Mouse (Mus musculus) ZHBTc4 (cell line): ENCODE measurements around the gene Bckdhb.
"Not testable (repeated sequence)": the region's sequence is repeated elsewhere in the genome, so short reads cannot be mapped to it uniquely, and the experiment has no call there.

ENCODE experiments used
- DNase-seq: peaks from one replicate; pipeline ENCODE4 v3.0.0-alpha.2; 2011; ENCODE audit warnings: low read depth, low spot score

Gene Bckdhb

GRCm38 (mm10) chr9:84042539-84042938, 117.6 kb downstream of the Bckdhb start:
- no peak for DNase-seq

DNA sequence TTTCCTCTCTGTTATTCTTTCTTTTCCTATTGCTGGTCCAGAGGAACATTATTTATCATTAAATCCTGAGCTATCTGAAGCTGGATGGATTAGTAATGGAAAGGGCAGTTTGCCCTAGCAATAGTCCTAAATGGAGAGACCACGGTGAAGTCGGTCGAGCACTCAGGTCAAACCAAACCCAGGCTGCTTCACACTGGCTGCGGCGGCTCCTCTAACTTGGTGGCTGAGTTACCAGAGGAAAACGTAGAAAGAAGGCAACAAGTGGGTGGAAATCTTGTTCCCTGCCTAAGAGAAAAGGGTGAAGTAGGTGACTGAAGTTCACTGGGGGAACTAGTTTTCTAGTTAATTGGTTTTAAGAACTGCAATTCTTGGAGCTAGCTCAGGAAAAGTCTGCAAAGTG, 119.2 kb downstream of the Bckdhb start:
- DNase-seq, result no peak

- peak; percentile 29 for DNase-seq
Observed at GRCm38 (mm10) chr9:84045632-84046031, 120.7 kb downstream of the Bckdhb start.

DNA sequence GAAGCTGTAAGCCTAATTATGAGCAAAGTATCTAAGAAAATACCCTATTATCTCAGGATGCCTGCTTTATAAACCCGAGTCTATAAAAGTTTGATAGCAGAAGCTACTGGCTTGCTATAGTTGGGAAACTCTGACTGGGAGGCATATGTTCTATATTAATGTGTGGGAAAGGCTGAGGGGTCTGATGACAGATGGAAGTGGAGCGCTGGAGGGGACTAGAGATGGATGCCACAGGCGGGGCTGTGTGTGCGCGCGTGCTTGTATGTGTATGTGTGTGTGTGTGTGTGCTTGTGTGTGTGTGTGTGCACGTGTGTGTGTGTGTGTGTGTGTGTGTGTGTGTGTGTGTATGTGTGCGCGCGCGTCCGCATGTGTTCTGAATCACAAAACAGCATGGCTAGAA, 121.4 kb downstream of the Bckdhb start:
- DNase-seq, result no peak

DNA sequence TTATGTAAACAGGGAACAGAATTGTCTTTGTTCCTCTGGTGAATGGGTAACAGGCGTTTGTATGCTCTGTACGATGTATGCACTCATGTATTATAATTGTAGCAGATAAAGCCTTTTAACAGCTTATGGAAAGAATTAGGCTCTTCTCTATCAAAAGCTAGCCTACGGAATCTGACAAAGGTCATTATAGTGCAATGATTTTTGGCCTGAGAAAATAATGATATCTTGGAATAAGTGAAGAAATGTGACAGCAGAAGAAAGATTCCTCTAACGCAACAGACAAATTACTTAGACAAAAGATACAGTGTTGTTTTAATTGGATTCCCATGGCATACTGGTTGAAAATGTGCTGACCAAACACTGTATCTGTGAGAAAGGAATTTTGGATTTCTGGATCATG, 122.0 kb downstream of the Bckdhb start:
- no peak for DNase-seq

DNA sequence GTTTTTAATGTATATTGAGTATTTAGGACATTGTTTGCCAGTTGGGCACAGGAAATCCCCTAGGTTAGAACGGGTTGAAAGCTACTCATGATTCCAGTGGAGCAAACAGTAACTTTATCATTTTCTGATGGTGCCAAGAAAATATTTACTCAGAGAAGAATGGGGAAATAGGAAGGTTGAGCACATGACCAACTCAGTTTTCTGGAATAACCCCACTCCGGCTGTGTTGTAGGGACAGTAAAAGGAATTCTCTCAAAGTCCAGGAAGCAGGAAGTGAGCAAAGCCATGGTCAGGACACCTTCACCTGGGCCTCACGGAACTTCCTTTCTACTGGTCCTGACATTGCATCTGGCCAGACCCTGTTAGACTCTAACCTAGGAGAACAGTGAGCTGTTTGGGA, 122.5 kb downstream of the Bckdhb start:
- DNase-seq, result no peak

DNA sequence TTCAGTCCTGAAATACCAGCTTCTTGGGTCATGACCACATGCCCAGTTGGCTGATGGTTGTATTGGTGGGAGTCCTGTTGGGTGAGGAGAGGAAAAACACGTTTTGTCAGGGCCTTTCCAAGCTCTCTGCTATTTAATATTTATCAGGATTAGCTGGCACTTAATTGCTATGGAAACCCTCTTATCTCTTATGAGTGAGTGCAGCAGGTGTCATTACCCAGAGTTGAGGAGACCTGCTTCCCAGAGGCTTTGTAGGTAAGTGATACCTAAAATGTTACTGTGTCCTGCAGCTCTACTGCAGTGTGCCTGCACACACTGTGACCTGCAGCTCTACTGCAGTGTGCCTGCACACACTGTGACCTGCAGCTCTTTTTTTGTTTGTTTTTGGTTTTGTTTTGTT, 124.2 kb downstream of the Bckdhb start:
- no peak for DNase-seq

GRCm38 (mm10) chr9:84050867-84051635, 126.1 kb downstream of the Bckdhb start:
- no peak for DNase-seq

GRCm38 (mm10) chr9:84055125-84055807, 130.3 kb downstream of the Bckdhb start:
- no peak for DNase-seq

DNA sequence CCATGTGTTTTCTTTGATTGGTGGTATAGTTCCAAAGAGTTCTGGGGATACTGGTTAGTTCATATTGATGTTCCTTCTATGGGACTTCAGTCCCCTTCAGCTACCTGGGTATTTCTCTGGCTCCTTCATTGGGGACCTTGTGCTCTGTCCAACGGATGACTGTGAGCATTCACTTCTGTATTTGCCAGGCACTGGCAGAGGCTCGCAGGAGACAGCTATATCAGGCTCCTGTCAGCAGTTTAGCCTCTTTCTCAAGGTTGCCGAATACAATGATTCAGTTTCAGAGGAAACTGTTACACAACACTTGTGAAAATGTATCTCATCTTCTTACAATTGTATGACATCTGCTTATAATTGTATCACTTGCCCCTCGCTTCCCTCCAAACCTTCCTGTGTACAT, 135.8 kb downstream of the Bckdhb start:
- not testable (repeated sequence) for DNase-seq

DNA sequence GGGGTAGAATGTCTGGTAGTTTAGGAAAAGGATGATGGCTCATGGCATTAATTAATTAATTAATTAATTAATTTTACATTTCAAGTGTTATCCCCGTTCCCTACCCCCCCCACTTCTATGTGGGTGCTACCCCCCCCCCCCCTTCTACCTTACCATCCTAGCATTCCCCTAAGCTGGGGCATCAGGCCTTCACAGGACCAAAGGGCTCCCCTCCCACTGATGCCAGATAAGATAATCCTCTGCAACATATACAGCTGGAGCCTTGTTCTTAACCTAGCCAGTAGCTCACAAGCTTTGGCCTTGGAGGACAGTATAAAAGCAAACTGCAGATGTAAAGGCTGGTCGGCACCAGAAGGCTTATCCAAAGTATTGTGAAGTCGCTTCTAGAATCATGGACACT, 138.7 kb downstream of the Bckdhb start:
- no peak for DNase-seq

DNA sequence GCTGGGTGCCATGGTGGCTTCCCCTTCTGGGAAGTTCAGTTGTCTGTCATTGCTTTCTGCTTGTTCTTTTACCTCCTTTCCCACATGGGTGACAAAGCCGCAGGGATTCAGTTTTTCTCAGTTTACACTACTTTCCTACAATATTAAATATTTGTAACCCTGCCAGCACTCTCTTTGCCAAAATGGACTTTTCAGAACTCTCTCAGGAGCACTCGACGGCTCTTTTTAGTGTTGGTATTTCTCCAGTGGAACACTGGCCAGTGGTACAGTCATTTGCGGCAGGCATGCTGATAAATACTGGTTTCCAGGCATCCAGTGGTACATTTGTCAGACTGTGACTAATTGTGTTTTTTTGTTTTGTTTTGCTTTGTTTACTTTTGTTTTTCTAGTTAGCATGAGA, 139.2 kb downstream of the Bckdhb start:
- no peak for DNase-seq

GRCm38 (mm10) chr9:84070247-84070646, 145.3 kb downstream of the Bckdhb start:
- DNase-seq, result no peak

- DNase-seq, result no peak
Observed at GRCm38 (mm10) chr9:84070740-84071139, 145.8 kb downstream of the Bckdhb start.

- DNase-seq, result no peak
Observed at GRCm38 (mm10) chr9:84072534-84072933, 147.6 kb downstream of the Bckdhb start.

- DNase-seq, result no peak
Observed at GRCm38 (mm10) chr9:84073237-84073636, 148.3 kb downstream of the Bckdhb start.

GRCm38 (mm10) chr9:84083551-84083950, 158.6 kb downstream of the Bckdhb start:
- no peak for DNase-seq

GRCm38 (mm10) chr9:84084686-84085085, 159.7 kb downstream of the Bckdhb start:
- DNase-seq, result no peak

- no peak for DNase-seq
Observed at GRCm38 (mm10) chr9:84090316-84091063, 165.5 kb downstream of the Bckdhb start.

GRCm38 (mm10) chr9:84092994-84093393, 168.0 kb downstream of the Bckdhb start:
- DNase-seq, result no peak

GRCm38 (mm10) chr9:84094111-84094510, 169.2 kb downstream of the Bckdhb start:
- no peak for DNase-seq

DNA sequence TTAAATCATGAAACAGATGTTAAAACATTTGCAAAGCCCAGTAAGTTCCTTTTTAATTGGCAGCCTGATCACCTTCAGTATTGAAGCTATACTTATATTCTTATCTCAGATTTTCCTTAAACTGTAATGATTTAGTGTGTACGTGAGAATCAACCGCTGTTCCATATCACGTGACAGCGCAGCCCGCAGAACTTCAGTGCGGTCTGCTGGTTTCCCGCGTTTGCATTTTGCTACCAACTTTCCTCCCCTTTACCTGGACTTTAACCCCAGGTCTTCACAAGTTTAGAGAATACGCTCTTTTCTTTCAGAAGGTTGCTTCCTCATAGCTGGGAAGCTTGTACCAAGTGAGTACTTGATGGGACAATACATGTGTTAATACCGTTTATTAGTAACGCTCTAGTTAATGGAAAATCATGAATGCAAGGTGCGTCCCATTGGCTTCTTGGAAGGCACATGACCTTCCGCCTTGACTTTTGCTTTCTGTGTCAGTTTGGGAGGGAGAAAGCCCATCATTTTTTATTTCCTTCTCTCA, 171.6 kb downstream of the Bckdhb start:
- no peak for DNase-seq
